ENCODE assay signal across 12 mouse cellular contexts in the genomic region with DNA sequence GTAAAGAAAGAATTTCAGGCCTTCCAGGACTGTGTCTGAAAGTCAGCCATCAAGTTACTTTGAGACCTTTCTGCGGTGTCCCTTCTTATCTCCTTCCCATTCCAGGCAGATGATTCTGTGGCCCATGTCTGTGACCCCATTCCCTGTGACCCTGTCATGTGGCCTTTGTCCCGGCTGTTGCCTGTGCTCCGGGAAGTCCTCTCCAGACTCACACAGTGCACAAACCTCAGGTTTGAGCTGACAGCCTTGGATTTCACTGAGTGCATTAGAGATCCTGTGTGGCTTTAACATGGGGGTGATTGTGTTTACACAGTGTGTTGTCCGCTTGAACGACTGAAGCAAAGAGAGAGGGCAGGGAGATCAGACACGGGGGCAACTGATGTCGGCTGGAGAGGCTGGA.
"Had no signal": no experiment of that assay in that cellular context is flagged by ENCODE, and none has a peak within 500 bp of the region (broad histone marks: within the 10 kb centered on the region; RNA-seq: fewer than 3 reads in every experiment).

No protein-coding gene starts in this region.

- H3K27me3 ChIP-seq: kidney, embryonic 15.5 days; midbrain, embryonic 12.5 days; neural tube, embryonic 13.5 days had no signal

- H3K27ac ChIP-seq: kidney, embryonic 15.5 days; left cerebral cortex, adult 2 months; limb, embryonic 10.5 days; midbrain, embryonic 12.5 days; neural tube, embryonic 13.5 days had no signal

- DNase-seq: kidney, adult 2 months; kidney, postnatal 25 days; lung, adult 18-20 months; right cerebral cortex, adult 18-20 months; right cerebral cortex, postnatal 25 days; thymus, postnatal 36 days had no signal

- ATAC-seq: midbrain, embryonic 16.5 days had no signal

- H3K4me3 ChIP-seq: kidney, embryonic 15.5 days; left cerebral cortex, adult 2 months; limb, embryonic 10.5 days; midbrain, embryonic 12.5 days; neural tube, embryonic 13.5 days had no signal

- H3K9ac ChIP-seq: kidney, embryonic 15.5 days; midbrain, embryonic 12.5 days; neural tube, embryonic 13.5 days had no signal

- H3K9me3 ChIP-seq: kidney, embryonic 15.5 days; limb, embryonic 10.5 days; midbrain, embryonic 12.5 days had no signal

- H3K4me2 ChIP-seq: kidney, embryonic 15.5 days; midbrain, embryonic 12.5 days; neural tube, embryonic 13.5 days had no signal

- H3K4me1 ChIP-seq: limb, embryonic 10.5 days; midbrain, embryonic 12.5 days; neural tube, embryonic 13.5 days had no signal
